ENCODE assay signal across 8 mouse cellular contexts in the genomic region with DNA sequence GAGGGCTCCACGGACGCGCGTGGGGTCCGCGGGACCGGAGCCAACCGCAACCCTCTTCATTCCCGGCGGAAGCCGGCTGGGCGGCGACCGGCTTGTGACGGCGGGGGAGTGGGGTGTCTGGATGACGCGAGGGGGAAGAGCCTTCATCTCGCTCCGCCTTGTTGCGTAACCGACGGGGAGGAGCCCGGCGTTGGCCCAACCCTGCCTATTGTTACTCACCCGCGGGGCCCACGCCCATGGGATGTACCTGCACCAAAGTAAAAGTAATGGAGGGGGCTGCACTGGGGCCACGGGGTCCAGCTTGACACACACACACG. TPM values are rescaled to one million over a fixed set of nuclear protein-coding genes. Genes with fewer than 3 reads are reported as not detected.
A peak's percentile ranks its signal among the peaks of the same experiment; 100 is the strongest.
DNase-seq lines count a peak whose midpoint lies in the region; ATAC-seq lines count a peak whose summit lies in the region.

No protein-coding gene starts in this region.

- DNase-seq in NIH3T3 (ENCODE audit: low read depth) = peak; percentile 89
- peak; percentile 92 for DNase-seq in cerebellum, adult 9-11 months
- peak; percentile 75 to 82 for DNase-seq in frontal cortex, postnatal 14 days (ENCODE audit: low spot score in 2 of 2)
- peak; percentile 83 to 86 for DNase-seq in layer of hippocampus, postnatal 36 days
- DNase-seq in lung, postnatal 25 days (ENCODE audit: low spot score) = peak; percentile 92
- peak; percentile 69 for DNase-seq in retina, adult 2 months (ENCODE audit: low read depth, low spot score)
- peak; percentile 92 for DNase-seq in thymus, postnatal 25 days

- 11% methylated on average over 22 of the region's 30 CpGs for WGBS in hindbrain, embryonic 13.5 days

- peak overlapping the region; percentile 79 for H3K9ac ChIP-seq in hindbrain, embryonic 13.5 days

- no peaks in the 10 kb centered on the region for H3K36me3 ChIP-seq in hindbrain, embryonic 13.5 days

- peak overlapping the region; percentile 66 for H3K4me2 ChIP-seq in hindbrain, embryonic 13.5 days

- peak overlapping the region; percentile 88 for H3K27ac ChIP-seq in hindbrain, embryonic 13.5 days

- no peaks in the 10 kb centered on the region for H3K9me3 ChIP-seq in hindbrain, embryonic 13.5 days

- H3K4me1 ChIP-seq in hindbrain, embryonic 13.5 days (replicated peaks) = peaks cover 25% of the 10 kb centered on the region

- peak overlapping the region; percentile 64 for H3K4me3 ChIP-seq in hindbrain, embryonic 13.5 days

- H3K27me3 ChIP-seq in hindbrain, embryonic 13.5 days = no peaks in the 10 kb centered on the region

- ATAC-seq in hindbrain, embryonic 13.5 days (ENCODE audit: low FRiP score) = peak; percentile 97

RNA-seq across cellular contexts. Expression of gene Prkx, which starts 0.3 kb away (rescaled TPM):
- polyA plus RNA-seq in hindbrain, embryonic 13.5 days (2015; fragmentation: Nextera tagmentation; extraction: Ambion mirVana) = 29.5 and 30.3 TPM in 2 replicates
- total RNA-seq in layer of hippocampus, postnatal 36 days (2021) = 10 to 100 TPM; 12.7 to 13.7 TPM

RNA-seq across cellular contexts. Expression of gene Pbsn, which starts 57.6 kb away (rescaled TPM):
- not detected in 2 replicates for polyA plus RNA-seq in hindbrain, embryonic 13.5 days (2015; fragmentation: Nextera tagmentation; extraction: Ambion mirVana)
- total RNA-seq in layer of hippocampus, postnatal 36 days (2021) = not detected

Comparison
In these comparisons a context has a peak if more than half of its experiments do, and no peak if none do; other contexts are left out.
1. Peak in every context shown above with its lines: DNase-seq, ATAC-seq, H3K4me3 ChIP-seq and H3K27ac ChIP-seq.